Mouse (Mus musculus): ENCODE results near the gene Ttll9. TPM values are rescaled to one million over a fixed set of nuclear protein-coding genes. Genes with fewer than 3 reads are reported as not detected.

Ttll9 gene
- total RNA-seq, 2 experiments from 2014 or later = 0.79 to 1.5 TPM

DNA sequence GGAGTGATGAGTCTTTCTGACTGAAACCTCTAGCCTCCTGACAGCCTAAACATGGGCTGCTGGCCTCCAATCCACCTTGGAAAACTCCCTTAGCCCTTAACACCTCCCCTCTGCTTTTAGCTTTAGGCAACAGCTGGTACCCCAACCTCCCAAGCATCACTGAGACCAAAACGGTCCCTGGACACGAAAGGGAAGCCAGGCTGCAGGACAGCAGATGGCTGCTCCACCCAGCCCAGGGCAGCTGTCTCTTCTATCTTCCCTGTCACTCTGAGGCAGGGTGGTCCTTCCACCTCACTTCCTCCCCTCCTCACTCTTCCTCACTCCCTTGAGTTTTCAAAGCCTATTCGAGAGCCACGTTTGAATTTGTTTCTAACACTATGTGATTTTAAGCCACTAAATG is 68.1 kb downstream of the Ttll9 start:
- no peak for TF ChIP-seq CTCF (conservative IDR thresholded peaks at IDR 0.05)
- no peak for DNase-seq (ENCODE audit: low spot score in 2 of 2)
- Histone ChIP-seq H3K4me3 (no peak overlapping the region), H3K27ac (no peak overlapping the region)

GRCm38 (mm10) chr2:153031126-153032082 is 69.1 kb downstream of the Ttll9 start, which contains the start of gene Xkr7:
TSS of gene Xkr7 (plus strand) at chr2:153031852.
- Histone ChIP-seq H3K4me3 (peak within 1 kb of the TSS; percentile 54), H3K27ac (0 out of 2 replicates have a peak within 1 kb of the TSS, but pooled peaks have one; percentile 28)
- DNase-seq (ENCODE audit: low spot score in 2 of 2) = no peak
- no peak for TF ChIP-seq CTCF (conservative IDR thresholded peaks at IDR 0.05)

DNA sequence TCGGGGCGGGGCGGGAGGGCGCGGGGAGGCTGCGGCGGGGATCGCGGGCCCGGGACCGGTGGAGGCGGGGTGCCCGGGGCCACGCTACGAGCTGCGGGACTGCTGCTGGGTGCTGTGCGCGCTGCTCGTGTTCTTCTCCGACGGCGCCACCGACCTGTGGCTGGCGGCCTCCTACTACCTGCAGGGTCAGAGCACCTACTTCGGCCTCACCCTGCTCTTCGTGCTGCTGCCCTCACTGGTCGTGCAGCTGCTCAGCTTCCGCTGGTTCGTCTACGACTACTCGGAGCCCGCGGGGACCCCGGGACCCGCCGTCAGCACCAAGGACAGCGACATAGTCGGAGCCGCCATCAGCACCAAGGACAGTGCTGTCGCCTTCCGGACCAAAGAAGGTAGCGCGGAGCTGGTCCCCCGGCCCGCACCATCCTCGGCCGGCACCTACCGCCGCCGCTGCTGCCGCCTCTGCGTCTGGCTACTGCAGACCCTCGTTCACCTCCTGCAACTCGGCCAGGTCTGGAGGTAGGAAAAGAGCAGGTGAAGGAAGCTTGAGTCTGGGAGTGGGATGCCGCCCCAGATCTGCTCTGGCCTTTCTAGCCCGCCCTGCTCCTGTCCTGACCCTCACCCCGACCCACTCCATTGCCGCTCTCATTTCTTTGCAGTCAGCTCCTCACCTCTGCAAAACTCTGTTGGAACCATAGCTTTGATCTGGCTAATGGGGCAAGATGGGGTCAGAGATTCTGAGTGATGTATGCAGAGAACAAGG is 70.0 kb downstream of the Ttll9 start:
- DNase-seq (ENCODE audit: low spot score in 2 of 2) = peak in 1 of 2 experiments; percentile 52
- peak overlapping the region; percentile 54 for H3K4me3 ChIP-seq
- peak; percentile 10; the same call in 1 of the 2 replicates for TF ChIP-seq CTCF (conservative IDR thresholded peaks at IDR 0.05)
- H3K27ac ChIP-seq = no peak overlapping the region

DNA sequence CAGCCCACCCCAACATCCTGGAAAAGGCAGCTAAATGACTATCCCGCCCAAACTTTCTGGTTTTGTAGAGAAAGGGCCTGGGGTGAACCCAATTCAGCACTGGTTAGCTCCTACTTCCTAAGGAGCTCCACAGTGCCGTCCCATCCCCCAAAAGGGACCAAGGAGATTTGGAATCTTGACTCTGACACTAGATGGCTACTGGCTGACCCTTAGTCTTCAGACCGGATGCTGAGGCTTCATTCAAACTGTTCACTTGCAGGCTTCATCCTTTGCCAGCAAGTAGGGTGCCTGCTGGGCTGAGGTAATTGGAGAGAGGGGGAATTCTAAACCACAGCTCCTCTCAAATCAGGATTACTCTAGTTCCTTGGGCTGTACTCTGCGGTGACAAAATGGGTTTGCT is 70.7 kb downstream of the Ttll9 start:
- DNase-seq (ENCODE audit: low spot score in 2 of 2) = no peak
- TF ChIP-seq CTCF (conservative IDR thresholded peaks at IDR 0.05) = no peak
- Histone ChIP-seq H3K27ac (no peak overlapping the region), H3K4me3 (peak overlapping the region; percentile 54)

- H3K4me3 ChIP-seq = no peak overlapping the region
- DNase-seq (ENCODE audit: low spot score in 2 of 2) = no peak
- TF ChIP-seq CTCF (conservative IDR thresholded peaks at IDR 0.05) = no peak
- no peak overlapping the region for H3K27ac ChIP-seq
Observed at GRCm38 (mm10) chr2:153033545-153034230, 71.4 kb downstream of the Ttll9 start.

GRCm38 (mm10) chr2:153036690-153037089 is 74.4 kb downstream of the Ttll9 start:
- TF ChIP-seq CTCF (conservative IDR thresholded peaks at IDR 0.05) = no peak
- Histone ChIP-seq H3K4me3 (no peak overlapping the region), H3K27ac (no peak overlapping the region)
- no peak for DNase-seq (ENCODE audit: low spot score in 2 of 2)

DNA sequence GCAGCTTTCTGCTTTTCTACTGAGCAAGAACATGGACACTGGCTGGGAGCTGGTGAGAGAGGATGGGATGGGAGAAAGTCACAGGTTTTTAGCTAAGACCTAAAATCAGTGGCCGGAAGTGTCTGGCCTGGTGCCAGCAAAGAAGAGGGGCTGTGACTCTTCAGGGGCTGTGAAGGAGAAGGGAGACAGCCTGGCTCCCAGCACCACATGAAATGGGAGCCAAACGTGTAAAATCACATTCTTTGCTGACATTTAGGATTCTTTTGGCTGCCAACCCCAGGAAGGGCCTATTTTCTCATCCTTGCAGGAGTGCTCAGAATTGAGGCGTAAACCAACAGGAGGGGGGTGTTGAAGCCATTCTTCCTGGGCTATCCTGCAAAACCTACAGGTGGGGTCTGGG is 81.6 kb downstream of the Ttll9 start:
- no peak for TF ChIP-seq CTCF (conservative IDR thresholded peaks at IDR 0.05)
- Histone ChIP-seq H3K4me3 (no peak overlapping the region), H3K27ac (no peak overlapping the region)
- no peak for DNase-seq (ENCODE audit: low spot score in 2 of 2)

DNA sequence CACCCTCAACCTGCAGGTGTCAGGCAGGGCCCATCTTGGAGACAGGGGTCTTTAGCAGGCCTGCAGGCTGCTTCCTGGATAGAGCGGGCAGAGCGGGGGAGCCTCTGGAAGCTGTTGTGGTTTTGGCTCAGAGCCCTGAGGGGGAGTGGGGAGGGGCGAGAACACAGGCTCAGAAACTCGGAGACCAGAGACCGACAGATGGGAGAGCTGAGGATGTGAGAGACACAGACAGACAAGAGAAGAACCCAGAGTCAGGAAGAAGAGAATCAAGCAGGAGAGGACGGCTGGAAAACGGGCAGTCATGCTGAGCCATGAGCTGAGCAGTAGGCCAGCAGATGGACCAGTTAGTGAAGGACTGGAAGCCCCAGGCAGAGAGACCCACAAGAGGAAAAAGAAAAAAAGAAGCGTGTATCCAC is 83.6 kb downstream of the Ttll9 start:
- H3K27ac ChIP-seq = no peak overlapping the region
- DNase-seq (ENCODE audit: low spot score in 2 of 2) = peak in 1 of 2 experiments; percentile 32
- H3K4me3 ChIP-seq = no peak overlapping the region
- no peak for TF ChIP-seq CTCF (conservative IDR thresholded peaks at IDR 0.05)

- no peak overlapping the region for H3K4me3 ChIP-seq
- no peak overlapping the region for H3K27ac ChIP-seq
- peak; percentile 85 for TF ChIP-seq CTCF (conservative IDR thresholded peaks at IDR 0.05)
- DNase-seq (ENCODE audit: low spot score in 2 of 2) = peak; percentile 33 to 71
Observed at GRCm38 (mm10) chr2:153047828-153048465, 85.7 kb downstream of the Ttll9 start.

DNA sequence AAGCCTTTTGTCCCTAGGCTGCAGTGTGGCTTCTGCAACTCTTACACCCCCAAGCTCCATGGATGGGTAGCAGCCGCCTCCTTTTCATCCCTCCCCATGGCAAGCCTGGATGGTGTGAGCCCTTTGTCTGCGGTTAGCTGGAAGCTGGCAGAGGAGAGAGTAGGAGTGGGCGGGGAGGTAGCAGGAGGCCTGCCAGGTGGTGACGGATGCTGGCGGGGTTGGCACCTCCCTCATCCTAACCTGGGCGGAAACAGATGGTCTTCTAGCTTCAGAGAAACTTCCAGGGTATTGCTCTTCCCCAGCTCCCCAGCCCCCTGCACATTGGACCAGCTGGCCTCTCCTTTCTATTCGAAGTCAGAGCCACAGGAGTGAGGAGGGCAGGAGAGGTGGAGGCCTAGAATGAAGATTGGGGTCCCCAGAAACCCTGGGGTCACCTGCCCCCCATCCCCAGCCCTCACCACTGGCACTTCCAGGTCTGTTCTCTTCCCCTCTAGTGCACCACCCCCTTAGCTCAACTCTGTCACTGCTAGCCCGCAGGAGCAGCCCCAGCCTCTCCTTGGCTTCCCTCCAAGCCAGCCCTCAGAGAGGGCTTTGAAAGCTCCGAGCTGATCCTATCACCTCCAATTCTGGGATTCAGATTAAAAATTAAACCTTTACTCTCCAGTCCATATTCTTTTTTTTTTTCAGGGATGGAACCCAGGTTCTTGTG is 87.2 kb downstream of the Ttll9 start:
- no peak for TF ChIP-seq CTCF (conservative IDR thresholded peaks at IDR 0.05)
- no peak overlapping the region for H3K27ac ChIP-seq
- peak in 1 of 2 experiments; percentile 22 for DNase-seq (ENCODE audit: low spot score in 2 of 2)
- H3K4me3 ChIP-seq = no peak overlapping the region

- Histone ChIP-seq H3K4me3 (no peak overlapping the region), H3K27ac (no peak overlapping the region)
- no peak for TF ChIP-seq CTCF (conservative IDR thresholded peaks at IDR 0.05)
- no peak for DNase-seq (ENCODE audit: low spot score in 2 of 2)
Observed at GRCm38 (mm10) chr2:153049997-153050358, 87.7 kb downstream of the Ttll9 start.

DNA sequence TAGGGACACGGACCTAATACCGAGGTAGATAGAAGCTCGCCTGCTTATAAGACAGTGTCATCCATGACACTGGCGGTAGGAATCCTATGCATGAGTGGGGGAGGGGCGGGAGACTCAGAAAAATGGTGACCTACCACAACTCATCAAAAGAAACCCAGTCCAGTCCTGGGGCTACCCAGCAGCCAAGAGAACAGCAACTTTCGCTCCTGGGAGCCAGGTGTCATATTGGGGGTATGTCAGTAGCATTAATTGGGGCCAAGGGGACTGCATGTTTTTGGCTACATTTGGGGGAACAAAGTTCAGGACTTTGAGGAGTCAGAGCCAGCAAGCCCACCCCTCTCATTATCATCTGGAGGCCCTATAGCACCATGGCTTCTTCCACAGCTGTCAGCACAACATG is 88.8 kb downstream of the Ttll9 start:
- no peak overlapping the region for H3K27ac ChIP-seq
- no peak overlapping the region for H3K4me3 ChIP-seq
- TF ChIP-seq CTCF (conservative IDR thresholded peaks at IDR 0.05) = no peak
- DNase-seq (ENCODE audit: low spot score in 2 of 2) = no peak
